Mouse (Mus musculus) right cerebral cortex, adult 2 months (tissue): ENCODE results near the gene Gm11564.
"Not testable (repeated sequence)": the region's sequence is repeated elsewhere in the genome, so short reads cannot be mapped to it uniquely, and the experiment has no call there.

Experiments
- DNase-seq, 2 experiments: peaks; one replicate each; pipeline ENCODE4 v3.0.0; 2021 to 2022; ENCODE audit warnings: low spot score in 2 of 2

Gene Gm11564

GRCm38 (mm10) chr11:99815566-99815965 is at the start of gene Gm11564:
Gm11564 (minus strand) TSS chr11:99815666.
- not testable (repeated sequence) for DNase-seq

GRCm38 (mm10) chr11:99864176-99864575 is 48.7 kb upstream of the Gm11564 start, which contains the start of gene Gm11559:
Gm11559 (plus strand) TSS chr11:99864476.
- not testable (repeated sequence) for DNase-seq

GRCm38 (mm10) chr11:99858761-99859160 is 43.3 kb upstream of the Gm11564 start:
- peak in 1 of 2 experiments; percentile 4 for DNase-seq

GRCm38 (mm10) chr11:99857617-99858016 is 42.2 kb upstream of the Gm11564 start, which contains the start of gene Gm11568:
Gm11568 (plus strand) TSS chr11:99857917.
- no peak for DNase-seq

GRCm38 (mm10) chr11:99854121-99854520 is 38.7 kb upstream of the Gm11564 start:
- no peak for DNase-seq

- DNase-seq = no peak
Observed at GRCm38 (mm10) chr11:99851508-99851907, 36.0 kb upstream of the Gm11564 start, which contains the start of gene Krtap4-16. Krtap4-16 (minus strand) TSS chr11:99851608.

GRCm38 (mm10) chr11:99846746-99847145 is 31.3 kb upstream of the Gm11564 start:
- DNase-seq = no peak

- DNase-seq = no peak
Observed at GRCm38 (mm10) chr11:99842185-99842584, 26.7 kb upstream of the Gm11564 start.

- no peak for DNase-seq
Observed at GRCm38 (mm10) chr11:99837966-99838365, 22.5 kb upstream of the Gm11564 start, which contains the start of gene 2300003K06Rik. 2300003K06Rik (minus strand) TSS chr11:99838066.

GRCm38 (mm10) chr11:99809792-99810191 is 5.7 kb downstream of the Gm11564 start, which contains the start of gene Krtap4-13:
Krtap4-13 (minus strand) TSS chr11:99809892.
- not testable (repeated sequence) for DNase-seq

- not testable (repeated sequence) for DNase-seq
Observed at GRCm38 (mm10) chr11:99804346-99804745, 11.1 kb downstream of the Gm11564 start, which contains the start of gene Gm11554. Gm11554 (minus strand) TSS chr11:99804446.

GRCm38 (mm10) chr11:99798832-99799231 is 16.6 kb downstream of the Gm11564 start, which contains the start of gene Gm11569:
Gm11569 (minus strand) TSS chr11:99798932.
- DNase-seq = not testable (repeated sequence)

- DNase-seq = no peak
Observed at GRCm38 (mm10) chr11:99793367-99793766, 22.1 kb downstream of the Gm11564 start, which contains the start of gene Gm11596. Gm11596 (minus strand) TSS chr11:99793467.

GRCm38 (mm10) chr11:99784900-99785299 is 30.6 kb downstream of the Gm11564 start, which contains the start of gene Krtap4-9:
Krtap4-9 (plus strand) TSS chr11:99785200.
- not testable (repeated sequence) for DNase-seq

GRCm38 (mm10) chr11:99780604-99781003 is 34.9 kb downstream of the Gm11564 start, which contains the start of gene Krtap4-8:
Krtap4-8 (minus strand) TSS chr11:99780704.
- DNase-seq = no peak

- no peak for DNase-seq
Observed at GRCm38 (mm10) chr11:99778401-99778800, 37.1 kb downstream of the Gm11564 start.

GRCm38 (mm10) chr11:99772813-99773212 is 42.7 kb downstream of the Gm11564 start, which contains the start of gene Gm11595:
Gm11595 (minus strand) TSS chr11:99772913.
- DNase-seq = not testable (repeated sequence)

- DNase-seq = no peak
Observed at GRCm38 (mm10) chr11:99768410-99768809, 47.1 kb downstream of the Gm11564 start.
